Mouse (Mus musculus) R1 (cell line): ENCODE data around the gene Scyl3.
A peak's percentile ranks its signal among the peaks of the same experiment; 100 is the strongest.

Experiments used
- DNase-seq: peaks from one replicate; pipeline ENCODE4 v3.0.0-alpha.2; 2018; ENCODE audit warnings: low read depth, low spot score

The Scyl3 gene

DNA sequence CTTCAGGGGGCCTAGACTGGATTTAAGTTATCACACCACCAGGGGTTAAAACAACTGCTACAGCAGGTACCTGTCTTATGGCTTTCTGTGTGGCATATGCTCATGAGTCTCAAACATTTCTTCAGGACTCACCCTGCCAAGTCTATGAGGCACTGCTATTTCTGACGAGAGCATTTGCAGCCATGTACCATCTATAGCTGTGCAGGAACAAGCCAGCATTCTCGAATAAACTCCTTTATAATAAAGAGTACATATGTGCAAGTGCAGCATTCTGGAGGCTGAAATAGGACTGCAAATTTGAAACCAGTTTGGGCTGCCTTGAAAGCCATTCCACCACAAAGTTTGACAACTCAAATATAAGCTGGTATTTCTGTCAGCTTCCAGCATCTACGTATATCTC is 29.1 kb downstream of the Scyl3 start:
- no peak for DNase-seq

DNA sequence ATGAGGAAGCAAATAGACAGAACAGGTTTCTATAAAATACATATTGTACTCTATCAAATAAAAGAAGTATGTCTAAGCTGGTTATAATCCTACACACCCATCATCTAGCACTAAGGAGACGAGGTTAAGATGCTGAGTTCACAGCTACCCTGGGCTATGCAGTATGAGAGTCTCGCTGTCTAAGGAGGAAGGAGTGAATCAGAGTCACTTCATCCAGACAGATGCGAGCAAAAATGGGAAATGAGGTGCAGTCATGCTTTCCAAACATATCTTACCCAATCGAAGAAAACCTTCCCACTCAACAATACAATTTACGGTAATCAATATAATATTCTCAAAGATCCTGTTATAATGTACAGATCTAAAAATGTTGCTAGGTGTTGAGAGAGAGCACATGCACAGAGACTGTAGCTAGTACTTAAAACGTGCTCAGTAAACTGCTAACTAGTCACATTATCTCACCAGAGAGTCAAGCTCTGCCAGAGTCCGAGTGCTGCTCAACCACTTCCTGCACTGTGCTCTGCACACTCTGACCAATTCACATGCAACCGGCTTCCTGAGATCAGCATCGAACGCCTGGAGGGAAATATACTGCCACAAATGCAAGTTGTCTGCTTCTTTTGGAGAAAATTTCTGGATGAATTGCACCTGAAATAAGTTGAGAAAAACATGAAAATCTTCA is 35.2 kb downstream of the Scyl3 start:
- DNase-seq: no peak

DNA sequence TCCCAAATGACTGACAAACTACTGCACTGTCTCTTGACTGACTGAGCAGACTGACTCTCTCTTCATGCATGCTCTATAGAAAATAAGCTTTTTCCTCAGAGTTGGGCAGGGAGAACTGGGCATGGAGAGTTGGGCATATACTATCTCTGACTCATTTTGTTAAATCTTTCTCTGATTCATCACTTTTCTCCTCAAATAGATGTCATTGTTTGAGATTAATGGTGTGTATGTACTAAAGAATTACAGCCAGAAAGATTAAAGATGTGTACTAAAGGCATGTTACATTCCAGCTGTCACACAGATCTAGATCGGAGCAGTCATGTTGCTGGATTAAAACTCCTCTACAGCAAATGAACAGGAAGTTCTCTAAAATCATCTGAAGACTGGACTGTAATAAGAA is 45.6 kb downstream of the Scyl3 start:
- no peak for DNase-seq

DNA sequence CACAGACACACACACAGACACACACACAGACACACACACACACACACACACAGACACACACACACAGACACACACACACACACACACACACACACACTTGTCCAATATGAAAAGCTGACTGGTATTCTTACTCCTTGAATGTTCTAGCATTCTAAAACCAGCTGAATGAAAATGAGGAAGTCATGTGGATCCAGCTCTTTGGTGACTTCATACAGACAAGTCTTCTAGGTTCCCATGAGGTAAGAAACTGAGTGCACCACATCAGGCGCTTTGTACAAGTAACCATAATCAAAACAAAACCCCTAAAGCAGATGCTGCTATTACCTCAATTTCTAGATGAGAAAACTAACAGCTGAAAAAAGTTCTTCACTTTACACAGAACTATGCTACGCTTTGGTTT is 46.2 kb downstream of the Scyl3 start:
- DNase-seq: no peak

DNA sequence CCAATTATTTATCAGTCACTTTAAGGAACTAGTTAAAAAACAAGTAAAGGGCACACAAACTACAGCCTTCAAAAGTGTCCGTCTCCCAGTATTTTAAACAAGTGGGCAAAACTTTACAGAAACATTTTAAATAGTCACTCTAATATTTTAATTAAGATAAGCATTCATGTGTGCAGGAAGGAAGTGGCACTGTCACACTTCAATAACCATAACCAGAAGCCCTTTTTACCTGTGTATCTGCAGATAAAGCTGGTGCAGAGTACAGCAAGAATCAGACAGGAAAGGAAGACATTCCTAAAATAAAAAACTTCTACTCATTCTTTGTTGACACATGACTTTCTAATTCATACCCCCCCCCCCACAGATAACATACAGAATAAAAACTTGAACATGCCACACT is 47.6 kb downstream of the Scyl3 start:
- DNase-seq: no peak

DNA sequence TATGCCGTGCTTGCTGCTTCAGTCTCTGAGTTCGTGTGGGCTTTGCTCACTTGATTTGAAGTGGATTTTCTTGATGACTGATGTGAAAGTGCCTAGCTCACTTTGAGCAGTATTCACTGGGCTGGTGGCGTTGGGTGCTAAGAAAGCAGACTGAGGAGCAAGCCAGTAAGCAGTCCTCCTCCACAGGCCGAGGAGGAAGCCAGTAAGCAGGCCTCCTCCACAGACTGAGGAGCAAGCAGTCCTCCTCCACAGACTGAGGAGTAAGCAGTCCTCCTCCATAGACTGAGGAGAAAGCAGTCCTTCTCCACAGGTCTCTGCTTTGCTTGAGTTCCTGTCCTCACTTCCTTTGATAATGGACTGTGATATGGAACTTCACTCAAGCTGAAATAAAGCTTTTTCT is 63.5 kb downstream of the Scyl3 start:
- DNase-seq: no peak

DNA sequence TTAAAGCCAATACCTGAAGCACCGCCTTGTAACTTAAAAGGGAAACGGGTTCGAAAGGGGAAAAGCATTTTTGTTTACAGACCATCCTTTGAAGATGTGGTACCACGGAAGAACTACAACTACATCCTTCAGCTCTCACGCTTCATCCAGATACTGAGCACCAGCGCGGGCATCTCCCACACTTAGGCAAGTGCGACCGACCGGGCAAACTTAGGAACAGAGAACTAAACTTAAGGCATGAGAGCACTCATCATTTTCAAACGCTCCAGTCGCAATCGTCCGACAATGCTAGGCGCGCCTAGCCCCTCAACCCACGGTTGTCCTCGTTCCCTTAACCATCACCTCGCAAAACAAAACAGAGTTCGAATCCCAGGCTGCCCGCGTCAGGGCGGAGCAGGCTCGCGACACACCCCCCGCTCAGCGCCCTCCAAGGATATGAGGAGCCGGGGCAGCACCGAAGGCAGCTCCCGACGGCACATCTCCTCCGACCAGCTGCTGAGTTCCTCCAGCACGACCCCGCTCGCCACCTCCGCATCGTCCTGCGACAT is 65.3 kb downstream of the Scyl3 start:
- no peak for DNase-seq

DNA sequence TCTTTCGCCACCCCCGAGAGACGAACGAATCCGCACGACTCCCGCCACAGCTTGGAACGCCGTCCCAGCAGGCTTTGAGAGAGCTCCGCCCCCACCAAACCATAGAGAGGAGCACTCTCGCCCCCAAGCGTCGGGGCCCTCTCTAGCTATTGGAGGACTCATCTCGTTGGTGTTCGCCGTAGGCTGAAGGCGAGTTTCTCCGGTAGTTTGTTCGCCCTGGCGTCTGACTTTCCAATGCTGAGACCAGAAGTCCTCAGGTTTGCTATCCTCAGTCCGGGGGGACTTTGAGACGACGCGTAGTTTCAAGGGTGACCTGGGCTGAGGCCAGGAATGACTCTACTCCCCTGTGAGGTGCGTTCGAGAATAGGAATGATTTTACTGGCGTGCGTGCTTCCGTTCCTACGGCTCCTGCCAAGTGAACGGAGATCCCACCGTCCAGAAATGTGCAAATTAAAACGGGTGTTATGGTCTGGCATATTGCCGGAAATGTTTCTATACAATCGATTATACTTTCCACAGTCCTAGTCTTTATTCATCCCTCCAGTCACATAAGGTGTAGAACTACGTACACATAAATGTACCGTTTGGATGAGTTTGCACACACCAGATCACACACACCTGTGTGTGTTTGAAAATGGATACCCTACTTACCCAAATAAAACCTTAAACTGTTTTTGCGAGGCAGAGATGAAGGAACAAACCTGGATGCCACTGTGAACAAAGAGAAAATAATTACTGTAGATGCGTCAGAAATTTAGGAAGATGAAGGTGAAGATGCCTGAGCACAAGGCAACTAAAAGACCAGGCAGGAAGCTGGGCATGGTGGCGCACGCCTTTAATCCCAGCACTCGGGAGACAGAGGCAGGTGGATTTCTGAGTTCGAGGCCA is 66.1 kb downstream of the Scyl3 start, which contains the start of the genes BC055324 and Mettl18:
Gene BC055324, minus strand, starts transcription at position 76 of the 888 bp plus-strand sequence.
Gene Mettl18, plus strand, starts transcription at position 169 of the 888 bp plus-strand sequence.
- peak; percentile 96 for DNase-seq

DNA sequence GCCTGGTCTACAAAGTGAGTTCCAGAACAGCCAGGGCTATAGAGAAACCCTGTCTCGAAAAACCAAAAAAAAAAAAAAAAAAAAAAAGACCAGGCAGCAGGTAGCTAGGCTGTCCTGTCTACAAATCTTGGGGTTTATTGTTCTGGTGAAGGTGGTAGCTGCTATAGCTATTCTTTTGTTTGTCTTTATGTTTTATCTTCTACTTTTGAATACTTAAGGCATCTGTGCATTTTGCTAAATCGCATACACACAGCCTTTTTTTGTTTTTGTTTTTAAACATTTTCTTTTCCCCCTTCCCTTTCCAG is 66.7 kb downstream of the Scyl3 start:
- no peak for DNase-seq

DNA sequence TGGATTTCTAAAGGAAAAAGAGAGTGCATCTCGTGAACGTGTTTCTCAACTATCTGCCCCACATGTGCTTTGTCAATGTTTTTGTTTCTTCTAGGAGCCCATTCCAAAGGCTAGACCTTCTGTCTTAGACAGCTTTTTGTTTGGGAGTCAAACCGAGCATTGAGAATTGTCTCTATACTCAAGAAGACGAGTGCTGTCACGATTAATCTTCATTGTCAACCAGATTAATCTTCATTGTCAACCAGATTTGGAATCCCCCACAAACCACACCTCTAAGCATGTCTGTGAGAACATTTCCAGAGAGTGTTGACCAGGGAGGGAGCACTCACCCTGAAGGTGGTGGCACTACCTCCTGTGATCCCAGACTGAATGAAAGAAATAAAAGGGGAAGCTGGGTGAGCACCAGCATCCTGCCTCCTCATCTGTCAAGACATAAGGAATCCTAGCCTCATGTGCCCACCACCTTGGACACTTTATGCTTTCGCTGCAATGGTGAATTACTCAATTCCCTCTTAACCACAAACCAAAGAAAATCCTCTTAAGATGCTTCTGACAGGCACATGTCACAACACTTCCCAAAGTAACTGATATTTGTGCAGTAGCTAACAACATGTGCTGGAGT is 73.0 kb downstream of the Scyl3 start:
- DNase-seq: peak; percentile 90

DNA sequence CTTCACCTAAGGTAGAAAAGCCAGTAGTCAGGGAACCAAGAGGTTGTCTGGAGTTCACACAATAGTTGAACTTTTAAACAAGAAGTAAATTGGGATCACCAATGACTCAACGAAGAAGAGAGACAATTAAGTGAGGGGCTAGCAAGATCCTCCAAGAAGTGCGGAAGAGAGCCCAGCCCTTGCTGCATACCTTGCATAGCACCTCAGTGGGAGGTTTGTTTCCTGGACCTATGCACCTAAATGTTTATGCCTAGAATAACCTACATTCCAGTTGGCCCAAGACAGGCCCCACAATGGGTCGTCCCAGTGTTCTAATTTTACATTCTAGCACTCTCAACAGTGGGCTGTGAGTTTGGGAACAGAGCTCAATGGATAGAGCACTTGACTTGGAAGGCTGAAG is 75.4 kb downstream of the Scyl3 start:
- peak; percentile 98 for DNase-seq
